Mouse (Mus musculus) regulatory T cell (primary cell): Measurements from ENCODE around the gene Mta1.

ENCODE experiments used
- in situ Hi-C: fragments of 300-600 bp; cut with MboI, MseI; formaldehyde crosslinking; loops from one replicate; pipeline ENCODE4 v1.15.1; 2025; ENCODE audit warnings: high pct_unique_total_duplicates

Mta1 gene

DNA sequence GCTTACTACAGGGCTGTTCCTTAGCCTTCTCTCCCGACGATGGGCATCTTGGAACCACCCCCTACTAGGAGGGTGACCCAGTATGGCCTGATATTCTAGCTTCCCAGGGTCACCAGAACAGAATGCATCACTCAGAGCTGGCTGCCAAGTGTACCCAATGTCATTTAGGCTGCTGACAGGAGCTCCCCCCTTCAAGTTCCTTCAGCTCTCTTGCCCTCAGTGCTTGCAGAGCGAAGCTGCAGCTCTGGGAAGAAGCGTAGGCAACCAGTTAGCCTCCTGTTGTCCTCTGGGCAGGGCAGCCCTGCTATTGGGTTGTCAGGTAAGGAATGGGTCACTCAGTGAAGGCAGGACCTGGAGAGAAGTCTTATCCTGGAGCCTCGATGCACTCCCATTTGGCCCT, 86.9 kb downstream of the Mta1 start:
- in situ Hi-C loops, result loop anchor here (5.0 kb wide), 1 partner anchor 38 kb away; the partner anchor contains the start of gene Crip1

DNA sequence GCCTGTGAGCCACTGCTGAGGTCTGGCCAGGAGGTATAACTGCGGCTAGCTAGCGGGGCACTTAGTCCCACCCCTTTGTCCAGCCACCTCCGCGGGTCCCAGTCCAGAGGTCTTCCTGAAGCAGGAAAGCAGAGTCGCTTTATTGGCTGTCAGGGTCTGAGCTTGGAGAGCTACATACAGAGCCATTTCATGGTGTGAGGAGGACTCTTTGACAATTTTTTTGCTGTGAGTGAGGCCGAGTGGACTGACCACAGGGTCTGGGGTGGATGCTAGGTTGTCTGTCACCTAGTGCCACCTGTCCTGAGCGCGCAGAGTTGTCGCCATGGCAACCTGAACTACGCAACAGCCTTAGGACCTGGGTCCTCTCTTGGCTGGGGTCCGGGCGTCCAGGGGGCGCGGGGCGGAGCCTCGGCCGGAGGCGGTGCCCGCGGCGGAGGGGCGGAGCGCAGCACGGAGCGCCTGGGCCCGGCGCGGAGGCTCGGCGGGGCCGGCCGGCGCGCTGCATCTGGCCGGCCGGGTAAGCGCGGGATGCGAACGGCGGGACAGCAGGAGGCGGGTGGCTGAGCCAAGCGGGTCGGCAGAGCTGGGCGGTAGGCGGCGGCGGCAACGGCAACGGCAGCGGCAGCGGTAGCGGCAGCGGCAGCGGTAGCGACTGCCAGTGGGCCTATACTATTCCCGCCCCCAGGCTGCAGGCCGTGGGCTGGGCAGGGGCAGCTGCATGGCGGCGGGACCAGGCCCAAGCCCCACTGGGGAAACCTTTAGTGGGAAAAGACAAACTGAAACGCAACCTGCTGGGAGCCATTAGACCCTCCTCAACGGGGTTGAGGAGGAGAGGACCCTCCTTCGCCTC, 87.6 kb downstream of the Mta1 start, which contains the start of gene Tmem121:
TSS of gene Tmem121 (plus strand) at position 489 of the 850 bp plus-strand sequence.
- in situ Hi-C loops, result loop anchor here (5.0 kb wide), 1 partner anchor 38 kb away; the partner anchor contains the start of gene Crip1

DNA sequence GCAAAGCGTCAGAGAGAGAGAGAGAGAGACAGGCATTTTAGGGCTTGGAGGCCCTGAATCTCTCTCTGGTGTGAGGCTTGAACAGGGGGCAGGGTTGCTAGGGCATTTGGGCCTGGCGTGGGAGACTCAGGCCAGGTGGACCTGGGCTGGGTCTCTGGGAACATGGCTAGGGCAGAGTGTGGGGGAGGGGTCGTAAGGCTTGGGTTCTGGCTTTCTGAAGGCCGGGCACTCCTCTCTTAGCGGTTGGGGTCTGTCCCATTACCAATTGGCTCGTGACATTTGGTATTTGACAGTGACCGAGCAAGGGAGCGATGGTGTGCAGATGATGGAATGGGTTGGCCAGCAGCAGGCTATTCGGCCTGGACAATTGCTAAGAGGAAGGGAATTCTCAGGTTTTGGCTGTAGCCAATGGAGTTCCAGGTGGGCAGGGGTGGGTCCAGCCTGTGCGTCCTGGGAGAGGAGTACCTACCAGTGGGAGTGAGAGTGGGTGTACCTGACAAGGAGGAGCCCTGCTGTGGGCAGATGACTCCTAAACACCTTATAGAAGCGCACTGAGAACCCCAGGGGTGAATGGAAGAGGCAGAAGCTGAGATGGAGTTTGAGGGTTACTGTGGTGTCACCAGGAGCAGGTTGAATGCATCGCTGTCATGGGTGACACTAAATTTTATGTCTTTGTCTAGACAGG, 88.4 kb downstream of the Mta1 start:
- in situ Hi-C loops, result loop anchor here (5.0 kb wide), 1 partner anchor 39 kb away; the partner anchor contains the start of gene Crip1
